Mouse (Mus musculus) c-Kit-positive CD71-negative TER-119-negative erythroid progenitor cells, embryonic 14.5 days (primary cell): ENCODE data around the gene 1700037H04Rik.
"Not testable (repeated sequence)": the region's sequence is repeated elsewhere in the genome, so short reads cannot be mapped to it uniquely, and the experiment has no call there.

ENCODE experiments used
- DNase-seq: peaks from one replicate; pipeline ENCODE4 v3.0.0-alpha.2; 2013; ENCODE audit warnings: low read depth

The 1700037H04Rik gene

GRCm38 (mm10) chr2:131127161-131127730 is 32.6 kb downstream of the 1700037H04Rik start, which contains the start of gene Hspa12b:
Gene Hspa12b, plus strand, starts transcription at chr2:131127280.
- no peak for DNase-seq

DNA sequence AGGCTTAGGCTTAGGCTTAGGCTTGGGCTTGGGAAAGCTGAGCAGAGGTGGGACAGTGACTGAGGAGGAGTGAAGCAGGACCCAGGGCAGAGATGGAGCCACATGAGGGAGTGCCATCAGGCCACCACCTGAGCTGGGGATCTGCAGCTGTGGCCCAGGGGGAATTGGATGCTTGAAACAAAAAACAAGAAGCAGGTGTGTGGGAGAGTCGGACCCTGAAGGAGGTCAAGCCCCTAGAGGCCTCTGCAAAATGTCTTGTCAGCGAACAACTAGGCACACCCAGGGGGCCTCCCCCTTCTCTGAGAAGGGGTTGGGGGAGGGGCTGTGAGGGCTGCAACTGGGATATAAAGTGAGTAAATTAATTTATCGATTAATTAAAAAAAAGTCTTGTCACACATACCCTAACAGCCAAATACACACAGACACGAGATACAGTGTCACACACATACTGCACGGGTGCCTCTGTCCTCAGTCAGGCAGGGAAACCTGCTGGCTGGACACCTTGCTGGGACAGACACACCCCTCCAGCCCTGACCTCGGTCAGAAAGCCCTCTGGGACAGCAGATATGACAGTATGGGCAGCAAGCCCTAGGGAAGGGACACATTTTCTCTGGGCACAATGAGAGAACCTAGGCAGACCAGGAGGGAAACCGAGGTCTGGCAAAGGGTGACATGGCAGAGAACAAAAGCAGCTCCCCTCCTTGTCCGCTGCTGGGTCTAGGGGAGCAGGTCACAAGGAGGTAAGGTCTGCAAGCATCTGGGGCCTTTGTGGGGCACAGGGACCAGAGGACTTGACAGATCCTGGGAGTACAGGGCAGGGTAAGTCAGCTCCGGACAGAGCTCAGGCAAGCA is 33.7 kb downstream of the 1700037H04Rik start:
- DNase-seq = no peak

GRCm38 (mm10) chr2:131125157-131125963 is 34.5 kb downstream of the 1700037H04Rik start:
- DNase-seq = no peak

- no peak for DNase-seq
These were observed 35.7 kb downstream of the 1700037H04Rik start for GRCm38 (mm10) chr2:131124166-131124565.

- DNase-seq = no peak
These were observed 40.8 kb downstream of the 1700037H04Rik start for GRCm38 (mm10) chr2:131118968-131119574.

- no peak for DNase-seq
These were observed 53.9 kb downstream of the 1700037H04Rik start for GRCm38 (mm10) chr2:131105989-131106388.

DNA sequence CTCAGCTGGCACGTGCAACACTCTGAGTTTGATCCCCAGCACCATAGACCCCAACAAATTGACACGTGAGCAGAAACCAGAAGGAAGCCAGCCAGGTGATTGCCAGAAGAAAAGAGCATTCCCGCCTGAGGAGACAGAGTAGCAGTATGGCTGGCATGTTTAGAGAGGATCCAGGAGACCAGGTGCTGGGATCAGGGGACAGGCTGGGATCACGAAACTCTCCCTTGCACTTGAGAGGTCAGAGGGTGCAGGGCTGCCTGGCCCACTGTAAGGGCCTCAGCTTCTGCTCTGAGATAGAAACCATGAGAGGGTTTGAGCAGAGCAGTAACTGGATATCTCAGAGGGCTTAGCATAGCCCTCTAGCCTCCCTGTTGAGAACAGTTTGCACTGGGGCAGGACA is 54.8 kb downstream of the 1700037H04Rik start:
- not testable (repeated sequence) for DNase-seq

GRCm38 (mm10) chr2:131104021-131104420 is 55.9 kb downstream of the 1700037H04Rik start:
- no peak for DNase-seq

GRCm38 (mm10) chr2:131101530-131101929 is 58.4 kb downstream of the 1700037H04Rik start:
- no peak for DNase-seq

GRCm38 (mm10) chr2:131097087-131097486 is 62.8 kb downstream of the 1700037H04Rik start:
- DNase-seq = no peak
